Comparison of ENCODE assay signal across 32 mouse cellular contexts in the genomic region with DNA sequence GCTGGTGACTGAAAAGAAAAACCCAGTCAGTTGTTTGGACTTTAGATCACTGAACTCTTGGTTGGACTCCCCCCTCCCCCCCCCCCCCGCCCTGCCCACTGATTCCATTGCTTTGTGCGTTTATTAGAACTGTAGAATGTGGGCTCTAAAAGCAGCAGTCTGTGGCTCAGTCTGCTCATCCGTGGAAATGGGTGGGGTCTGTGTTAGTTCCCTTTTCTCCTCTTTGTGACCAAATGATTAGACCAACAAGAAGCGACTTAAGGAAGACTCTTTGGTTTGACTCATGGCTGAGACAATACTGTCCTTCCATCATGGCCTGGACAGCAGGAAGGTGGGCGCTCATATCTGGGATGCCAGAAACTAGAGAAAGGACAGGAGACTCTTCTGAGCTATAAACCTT. TPM values are rescaled to one million over a fixed set of nuclear protein-coding genes. Genes with fewer than 3 reads are reported as not detected.
DNase-seq lines count a peak whose midpoint lies in the region; ATAC-seq and TF ChIP-seq lines count a peak whose summit lies in the region.
"Had no signal": no experiment of that assay in that cellular context is flagged by ENCODE, and none has a peak within 500 bp of the region (broad histone marks: within the 10 kb centered on the region; RNA-seq: fewer than 3 reads in every experiment).

No protein-coding gene starts in this region.

- TF ChIP-seq POLR2A in kidney, adult 2 months (IDR thresholded peaks at IDR 0.05; ENCODE audit: low read depth, low read length), result no peak
- no peak for TF ChIP-seq POLR2A in MEL (IDR thresholded peaks at IDR 0.05; ENCODE audit: control insufficient read depth in 1 of 2, insufficient read depth in 1 of 2, low read depth in 1 of 2, low read length in 2 of 2, poor library complexity in 1 of 2)

- 52% methylated on average over 5 of the region's 5 CpGs for WGBS in kidney, adult 2 months

- no peak overlapping the region for H3K4me3 ChIP-seq in kidney, adult 2 months (ENCODE audit: insufficient read depth, low read depth, low read length)
- no peak overlapping the region for H3K4me3 ChIP-seq in MEL (ENCODE audit: control insufficient read depth in 1 of 2, insufficient read depth in 1 of 2, low read depth in 2 of 2, low read length in 2 of 2)
- H3K4me3 ChIP-seq: erythroblast, embryonic 14.5 days; forebrain, embryonic 12.5 days; heart, adult 2 months; hindbrain, embryonic 10.5 days; hindbrain, embryonic 15.5 days; limb, embryonic 10.5 days; limb, embryonic 15.5 days; liver, embryonic 13.5 days; megakaryocyte, embryonic 14.5 days; midbrain, embryonic 12.5 days had no signal

- H3K27ac ChIP-seq in kidney, adult 2 months (ENCODE audit: insufficient read depth, low read depth, low read length), result no peak overlapping the region
- no peak overlapping the region for H3K27ac ChIP-seq in MEL (ENCODE audit: control insufficient read depth, low read depth, low read length)
- H3K27ac ChIP-seq: forebrain, embryonic 12.5 days; heart, adult 2 months; hindbrain, embryonic 10.5 days; hindbrain, embryonic 15.5 days; kidney, postnatal 0 days; limb, embryonic 10.5 days; limb, embryonic 15.5 days; liver, embryonic 13.5 days; midbrain, embryonic 12.5 days; stomach, postnatal 0 days had no signal

- H3K36me3 ChIP-seq in kidney, adult 2 months (ENCODE audit: control insufficient read depth, insufficient read depth, low read length), result no peaks in the 10 kb centered on the region
- H3K36me3 ChIP-seq in MEL (ENCODE audit: control insufficient read depth in 1 of 2, insufficient read depth in 2 of 2, low read length in 2 of 2), result no peaks in the 10 kb centered on the region
- H3K36me3 ChIP-seq: liver, embryonic 13.5 days had no signal

- no peaks in the 10 kb centered on the region for H3K79me2 ChIP-seq in MEL (ENCODE audit: control insufficient read depth, insufficient read depth, low read length, poor library complexity)

- H3K4me1 ChIP-seq in kidney, adult 2 months (ENCODE audit: control insufficient read depth, insufficient read depth, low read length), result no peaks in the 10 kb centered on the region
- no peaks in the 10 kb centered on the region; a peak in 1 of 4 replicates for H3K4me1 ChIP-seq in MEL (ENCODE audit: control insufficient read depth in 1 of 2, insufficient read depth in 2 of 2, low read length in 2 of 2)
- H3K4me1 ChIP-seq: liver, embryonic 13.5 days had no signal

- no peak for TF ChIP-seq CTCF in kidney, adult 2 months (conservative IDR thresholded peaks at IDR 0.05; ENCODE audit: insufficient read depth, insufficient read length, low read depth, low read length)
- TF ChIP-seq CTCF in MEL (IDR thresholded peaks at IDR 0.05 in 2 of 3, conservative IDR thresholded peaks at IDR 0.05 in 1 of 3; ENCODE audit: control insufficient read depth in 1 of 3, insufficient read depth in 1 of 3, low read depth in 2 of 3, low read length in 3 of 3, poor library complexity in 1 of 3, severe bottlenecking in 1 of 3), result no peak

- peak; percentile 10 for DNase-seq in kidney, adult 2 months
- no peak for DNase-seq in kidney, postnatal 4 days
- DNase-seq in A20 (ENCODE audit: low read depth, low spot score), result peak; percentile 36
- DNase-seq in MEL (ENCODE audit: low read depth, low spot score), result peak; percentile 51
- DNase-seq in layer of hippocampus, adult 8-10 months (ENCODE audit: low spot score in 2 of 2), result no peak
- no peak for DNase-seq in right cerebral cortex, adult 2 months (ENCODE audit: low spot score in 2 of 2)
- DNase-seq: adrenal gland, adult 2 months; adrenal gland, postnatal 36 days; cerebellum, adult 18-20 months; cerebellum, postnatal 10 days; gastrocnemius, postnatal 10 days; heart, adult 2 months; heart, postnatal 14 days; kidney, adult 8-10 months; layer of hippocampus, adult 9-11 months; liver, embryonic 13.5 days; lung, adult 2 months; lung, postnatal 14 days; thymus, adult 18-20 months; thymus, postnatal 25 days had no signal

- H3K27me3 ChIP-seq in kidney, adult 2 months (replicated peaks; ENCODE audit: control insufficient read depth, insufficient read depth, low read length), result no peaks in the 10 kb centered on the region
- H3K27me3 ChIP-seq in MEL (ENCODE audit: control insufficient read depth in 1 of 2, insufficient read depth in 2 of 2, low read length in 2 of 2), result peaks cover 0 to 2% of the 10 kb centered on the region in 2 experiments; a peak in 2 of 4 replicates
- H3K27me3 ChIP-seq: forebrain, embryonic 12.5 days; hindbrain, embryonic 15.5 days; limb, embryonic 15.5 days; liver, embryonic 13.5 days; megakaryocyte, embryonic 14.5 days; midbrain, embryonic 12.5 days had no signal

- no peaks in the 10 kb centered on the region for H3K9me3 ChIP-seq in MEL (replicated peaks; ENCODE audit: insufficient read depth, low read length)
- H3K9me3 ChIP-seq: forebrain, embryonic 12.5 days; hindbrain, embryonic 15.5 days; limb, embryonic 10.5 days; limb, embryonic 15.5 days; liver, embryonic 13.5 days; megakaryocyte, embryonic 14.5 days; midbrain, embryonic 12.5 days had no signal

- no peak for TF ChIP-seq RAD21 in MEL (IDR thresholded peaks at IDR 0.05; ENCODE audit: low read depth, low read length)

- TF ChIP-seq EP300 in MEL (IDR thresholded peaks at IDR 0.05; ENCODE audit: low read depth in 1 of 2, low read length in 2 of 2), result no peak

- peak; percentile 40; the same call in 1 of the 2 replicates for ATAC-seq in monocyte, adult 5-6 weeks (replicated peaks; ENCODE audit: insufficient number of reproducible peaks, low FRiP score, low TSS enrichment, poor library complexity, severe bottlenecking)
- ATAC-seq: inflammation-experienced regulatory T-cells, adult 6 months had no signal

- no peak overlapping the region for H3K9ac ChIP-seq in MEL (ENCODE audit: control insufficient read depth, low read depth, low read length, poor library complexity, severe bottlenecking)
- H3K9ac ChIP-seq: forebrain, embryonic 12.5 days; hindbrain, embryonic 15.5 days; limb, embryonic 15.5 days; liver, embryonic 13.5 days; midbrain, embryonic 12.5 days had no signal

TF ChIP-seq in MEL, 35 proteins besides CTCF, POLR2A, EP300 and RAD21:
- no peak for TF ChIP-seq UBTF (IDR thresholded peaks at IDR 0.05; ENCODE audit: borderline replicate concordance, insufficient read depth, low read depth, low read length)
- TF ChIP-seq E2F4 (IDR thresholded peaks at IDR 0.05; ENCODE audit: borderline replicate concordance, low read depth, low read length), result no peak
- TF ChIP-seq GABPA (IDR thresholded peaks at IDR 0.05; ENCODE audit: low read depth, low read length), result no peak

RNA-seq across cellular contexts. Expression of gene Mex3b, which starts 9.4 kb away (rescaled TPM):
- 3.7 and 4.7 TPM in 2 replicates for polyA plus RNA-seq in kidney, adult 2 months (2012; rRNA removed)
- total RNA-seq in MEL (2012; rRNA removed), result 1.7 and 2.0 TPM in 2 replicates
- 1 to 10 TPM in 1 of 2 experiments, not detected in 1; 4.2 TPM for polyA plus RNA-seq in MEL (2012; ENCODE audit: insufficient read depth in 1 of 2, insufficient read length in 2 of 2, low read depth in 1 of 2, low replicate concordance in 2 of 2, missing spikeins in 1 of 2)
- 3.3 to 3.8 TPM (median 3.8 TPM) in 3 replicates for total RNA-seq in monocyte, adult 5-6 weeks (2017)
- 10 to 100 TPM; 17.1 to 19.7 (median 19.1) TPM for total RNA-seq in layer of hippocampus, adult 8-10 months (2022)

Comparison
In these comparisons a context has a peak if more than half of its experiments do, and no peak if none do; other contexts are left out.
1. DNase-seq: peak in kidney, adult 2 months (single experiment), A20 (single experiment) and MEL (single experiment); none in kidney, postnatal 4 days (0 of 2), layer of hippocampus, adult 8-10 months (0 of 2) and right cerebral cortex, adult 2 months (0 of 2).